Mouse (Mus musculus) G1E (cell line): ENCODE measurements around the gene 4930402F06Rik.

Experiments used
- CTCF ChIP-seq: IDR thresholded peaks from 2 replicates; pipeline ENCODE4 v1.5.1; 2012; ENCODE audit warnings: low read depth, low read length, inconsistent platforms, mixed read lengths
- TAL1 ChIP-seq: conservative IDR thresholded peaks from 2 replicates; pipeline ENCODE4 v1.6.1; 2012; ENCODE audit warnings: low read depth, low read length, inconsistent platforms, mixed read lengths

DNA sequence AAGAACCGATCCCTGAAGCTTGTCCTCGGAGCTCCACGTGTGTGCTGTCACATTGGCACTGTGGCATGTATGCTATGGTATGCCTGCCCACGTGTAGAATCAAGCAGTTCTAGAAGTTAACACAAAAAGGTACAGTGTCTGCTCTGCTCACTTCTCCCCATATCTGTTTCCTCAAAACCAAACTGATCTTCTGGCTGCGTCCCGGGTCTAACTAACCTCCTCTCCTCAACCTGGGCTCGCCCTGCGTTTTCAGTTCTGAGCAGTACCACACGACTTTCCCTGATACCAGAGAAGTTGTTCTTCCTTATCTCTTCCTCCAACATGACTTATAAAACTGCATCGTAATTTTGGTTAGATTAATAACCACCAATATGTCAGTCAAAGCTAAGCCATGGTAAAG is 69.4 kb downstream of the 4930402F06Rik start:
- TF ChIP-seq CTCF (no peak), TAL1 (no peak)
